Comparison of ENCODE assay signal across 12 mouse cellular contexts in genomic region chr11:117278113-117278512, GRCm38 (mm10).
DNase-seq lines count a peak whose midpoint lies in the region; ATAC-seq and TF ChIP-seq lines count a peak whose summit lies in the region.
"Had no signal": no experiment of that assay in that cellular context is flagged by ENCODE, and none has a peak within 500 bp of the region (broad histone marks: within the 10 kb centered on the region; RNA-seq: fewer than 3 reads in every experiment).

No protein-coding gene starts in this region.

- peak overlapping the region; percentile 33; the same call in 1 of the 2 replicates for H3K9ac ChIP-seq in forebrain, embryonic 12.5 days
- H3K9ac ChIP-seq in forebrain, embryonic 15.5 days (replicated peaks): no peak overlapping the region
- no peak overlapping the region for H3K9ac ChIP-seq in intestine, embryonic 14.5 days (ENCODE audit: low read length)
- H3K9ac ChIP-seq in intestine, postnatal 0 days (ENCODE audit: low read depth, low read length): no peak overlapping the region
- H3K9ac ChIP-seq in neural tube, embryonic 15.5 days (replicated peaks): no peak overlapping the region

- peaks cover 69% of the 10 kb centered on the region for H3K4me1 ChIP-seq in forebrain, embryonic 12.5 days
- peaks cover 21% of the 10 kb centered on the region for H3K4me1 ChIP-seq in forebrain, embryonic 15.5 days
- peaks cover 83% of the 10 kb centered on the region for H3K4me1 ChIP-seq in intestine, embryonic 14.5 days (replicated peaks; ENCODE audit: control insufficient read depth, insufficient read depth, low read length)
- H3K4me1 ChIP-seq in intestine, postnatal 0 days (replicated peaks; ENCODE audit: control insufficient read depth, insufficient read depth, low read length): peaks cover 14% of the 10 kb centered on the region; the same call in 1 of the 2 replicates
- peaks cover 52% of the 10 kb centered on the region for H3K4me1 ChIP-seq in neural tube, embryonic 15.5 days

- DNase-seq in intestine, embryonic 14.5 days (ENCODE audit: low spot score): no peak
- peak; percentile 54 for DNase-seq in neural tube, embryonic 10.5 days (ENCODE audit: extremely low spot score, low spot score)
- DNase-seq in adrenal gland, postnatal 14 days: no peak
- no peak for DNase-seq in gastrocnemius, adult 8-10 months (ENCODE audit: low spot score in 2 of 2)
- DNase-seq: adrenal gland, postnatal 36 days; cerebellum, adult 8-10 months; layer of hippocampus, adult 9-11 months; lung, adult 18-20 months had no signal

- H3K36me3 ChIP-seq in forebrain, embryonic 12.5 days (replicated peaks): no peaks in the 10 kb centered on the region
- H3K36me3 ChIP-seq in forebrain, embryonic 15.5 days: no peaks in the 10 kb centered on the region
- H3K36me3 ChIP-seq in intestine, embryonic 14.5 days (ENCODE audit: control insufficient read depth, insufficient read depth, low read length): 0 out of 2 replicates have a peak, but pooled peaks cover 4% of the 10 kb centered on the region
- H3K36me3 ChIP-seq in intestine, postnatal 0 days (ENCODE audit: control insufficient read depth, insufficient read depth): peaks cover 6% of the 10 kb centered on the region; the same call in 1 of the 2 replicates
- no peaks in the 10 kb centered on the region for H3K36me3 ChIP-seq in neural tube, embryonic 15.5 days

- H3K4me3 ChIP-seq in forebrain, embryonic 12.5 days (replicated peaks): no peak overlapping the region
- H3K4me3 ChIP-seq in forebrain, embryonic 15.5 days: no peak overlapping the region
- no peak overlapping the region for H3K4me3 ChIP-seq in intestine, embryonic 14.5 days (ENCODE audit: low read depth, low read length)
- no peak overlapping the region for H3K4me3 ChIP-seq in intestine, postnatal 0 days (ENCODE audit: low read depth, low read length)
- H3K4me3 ChIP-seq in neural tube, embryonic 15.5 days (replicated peaks): no peak overlapping the region

- H3K4me2 ChIP-seq in forebrain, embryonic 12.5 days: no peak overlapping the region
- no peak overlapping the region for H3K4me2 ChIP-seq in forebrain, embryonic 15.5 days (replicated peaks)
- no peak overlapping the region for H3K4me2 ChIP-seq in intestine, embryonic 14.5 days (ENCODE audit: low read length)
- H3K4me2 ChIP-seq in intestine, postnatal 0 days (replicated peaks; ENCODE audit: low read depth): no peak overlapping the region
- H3K4me2 ChIP-seq in neural tube, embryonic 15.5 days: no peak overlapping the region

- WGBS in forebrain, embryonic 12.5 days: 12% methylated on average over 1 of the region's 1 CpGs
- 30% methylated on average over 1 of the region's 1 CpGs for WGBS in forebrain, embryonic 15.5 days
- WGBS in intestine, embryonic 14.5 days: 18% methylated on average over 1 of the region's 1 CpGs
- 32% methylated on average over 1 of the region's 1 CpGs for WGBS in intestine, postnatal 0 days
- 25% methylated on average over 1 of the region's 1 CpGs for WGBS in neural tube, embryonic 15.5 days

- TF ChIP-seq CTCF in intestine, postnatal 0 days (IDR thresholded peaks at IDR 0.05; ENCODE audit: low read depth): no peak

- H3K27ac ChIP-seq in forebrain, embryonic 12.5 days: 0 out of 2 replicates have a peak overlapping the region, but pooled peaks have one; percentile 33
- H3K27ac ChIP-seq in forebrain, embryonic 15.5 days (replicated peaks): no peak overlapping the region
- H3K27ac ChIP-seq in intestine, embryonic 14.5 days (ENCODE audit: low read depth): peak overlapping the region; percentile 35; the same call in 1 of the 2 replicates
- H3K27ac ChIP-seq in intestine, postnatal 0 days (ENCODE audit: low read depth, low read length): no peak overlapping the region
- H3K27ac ChIP-seq in neural tube, embryonic 15.5 days (replicated peaks): no peak overlapping the region

- no peaks in the 10 kb centered on the region for H3K27me3 ChIP-seq in forebrain, embryonic 12.5 days
- no peaks in the 10 kb centered on the region for H3K27me3 ChIP-seq in forebrain, embryonic 15.5 days
- no peaks in the 10 kb centered on the region for H3K27me3 ChIP-seq in intestine, embryonic 14.5 days (replicated peaks; ENCODE audit: control insufficient read depth, insufficient read depth, low read length)
- no peaks in the 10 kb centered on the region for H3K27me3 ChIP-seq in intestine, postnatal 0 days (replicated peaks; ENCODE audit: control insufficient read depth, insufficient read depth, low read length)
- no peaks in the 10 kb centered on the region for H3K27me3 ChIP-seq in neural tube, embryonic 15.5 days (replicated peaks)

- no peak for ATAC-seq in forebrain, embryonic 12.5 days (ENCODE audit: low FRiP score)
- no peak for ATAC-seq in forebrain, embryonic 15.5 days (replicated peaks)
- ATAC-seq in intestine, embryonic 14.5 days (replicated peaks; ENCODE audit: low FRiP score, low TSS enrichment, low read depth): no peak
- ATAC-seq in intestine, postnatal 0 days: no peak
- ATAC-seq in neural tube, embryonic 15.5 days (ENCODE audit: low FRiP score): no peak

- H3K9me3 ChIP-seq in forebrain, embryonic 12.5 days: no peaks in the 10 kb centered on the region
- H3K9me3 ChIP-seq in forebrain, embryonic 15.5 days: no peaks in the 10 kb centered on the region
- no peaks in the 10 kb centered on the region for H3K9me3 ChIP-seq in intestine, embryonic 14.5 days (ENCODE audit: control insufficient read depth, low read length)
- H3K9me3 ChIP-seq in intestine, postnatal 0 days (ENCODE audit: control insufficient read depth): no peaks in the 10 kb centered on the region
- H3K9me3 ChIP-seq in neural tube, embryonic 15.5 days (replicated peaks): no peaks in the 10 kb centered on the region

Comparison
In these comparisons a context has a peak if more than half of its experiments do, and no peak if none do; other contexts are left out.
1. H3K27ac ChIP-seq: peak in forebrain, embryonic 12.5 days (single experiment) and intestine, embryonic 14.5 days (single experiment); none in forebrain, embryonic 15.5 days (single experiment), intestine, postnatal 0 days (single experiment) and neural tube, embryonic 15.5 days (single experiment).